Mouse (Mus musculus) CH12F3 (cell line): ENCODE results near the gene Myl4.
"Not testable (repeated sequence)": the region's sequence is repeated elsewhere in the genome, so short reads cannot be mapped to it uniquely, and the experiment has no call there.

Experiments
- in situ Hi-C: fragments of 300-500 bp; cut with MboI; formaldehyde crosslinking; loops from 2 replicates; pipeline ENCODE4 v1.14.3; 2020; ENCODE audit warnings: low sequenced_read_pairs

Myl4 gene

GRCm38 (mm10) chr11:104570515-104570914 is 20.1 kb downstream of the Myl4 start:
- in situ Hi-C loops: not testable (repeated sequence)

- in situ Hi-C loops: not testable (repeated sequence)
These were observed 20.9 kb downstream of the Myl4 start for GRCm38 (mm10) chr11:104571373-104571772.

GRCm38 (mm10) chr11:104572091-104572490 is 21.6 kb downstream of the Myl4 start:
- in situ Hi-C loops: no loop called here

GRCm38 (mm10) chr11:104572566-104572965 is 22.1 kb downstream of the Myl4 start:
- in situ Hi-C loops: no loop called here

GRCm38 (mm10) chr11:104576772-104577612 is 26.5 kb downstream of the Myl4 start:
- in situ Hi-C loops: no loop called here

- in situ Hi-C loops: no loop called here
These were observed 27.6 kb downstream of the Myl4 start for GRCm38 (mm10) chr11:104578074-104578473.

- in situ Hi-C loops: no loop called here
These were observed 28.6 kb downstream of the Myl4 start for GRCm38 (mm10) chr11:104579084-104579483.

- in situ Hi-C loops: no loop called here
These were observed 29.1 kb downstream of the Myl4 start for GRCm38 (mm10) chr11:104579575-104579974.

- in situ Hi-C loops: no loop called here
These were observed 29.6 kb downstream of the Myl4 start for GRCm38 (mm10) chr11:104580091-104580490.

GRCm38 (mm10) chr11:104580606-104581005 is 30.1 kb downstream of the Myl4 start:
- in situ Hi-C loops: no loop called here

- in situ Hi-C loops: no loop called here
These were observed 31.2 kb downstream of the Myl4 start for GRCm38 (mm10) chr11:104581446-104582307.

GRCm38 (mm10) chr11:104582308-104582606 is 31.8 kb downstream of the Myl4 start:
- in situ Hi-C loops: no loop called here

GRCm38 (mm10) chr11:104582630-104583364 is 32.3 kb downstream of the Myl4 start:
- in situ Hi-C loops: no loop called here

GRCm38 (mm10) chr11:104585495-104585894 is 35.0 kb downstream of the Myl4 start:
- in situ Hi-C loops: no loop called here

- in situ Hi-C loops: no loop called here
These were observed 37.4 kb downstream of the Myl4 start for GRCm38 (mm10) chr11:104587904-104588303.

- in situ Hi-C loops: no loop called here
These were observed 38.0 kb downstream of the Myl4 start for GRCm38 (mm10) chr11:104588513-104588912.

GRCm38 (mm10) chr11:104589570-104589969 is 39.1 kb downstream of the Myl4 start:
- in situ Hi-C loops: no loop called here

GRCm38 (mm10) chr11:104590148-104590547 is 39.7 kb downstream of the Myl4 start:
- in situ Hi-C loops: no loop called here

GRCm38 (mm10) chr11:104592066-104592835 is 41.8 kb downstream of the Myl4 start:
- in situ Hi-C loops: no loop called here

GRCm38 (mm10) chr11:104596365-104596764 is 45.9 kb downstream of the Myl4 start:
- in situ Hi-C loops: no loop called here
